Comparison of ENCODE assay signal across 21 mouse cellular contexts in genomic region chr16:37645211-37645610, GRCm38 (mm10).
"Had no signal": no experiment of that assay in that cellular context is flagged by ENCODE, and none has a peak within 500 bp of the region (broad histone marks: within the 10 kb centered on the region; RNA-seq: fewer than 3 reads in every experiment).

No protein-coding gene starts in this region.

- H3K27me3 ChIP-seq: heart, embryonic 12.5 days; hindbrain, embryonic 13.5 days; hindbrain, embryonic 15.5 days; limb, embryonic 12.5 days; liver, embryonic 13.5 days had no signal

- H3K4me2 ChIP-seq: heart, embryonic 12.5 days; hindbrain, embryonic 13.5 days; hindbrain, embryonic 15.5 days; limb, embryonic 12.5 days; liver, embryonic 13.5 days had no signal

- H3K9ac ChIP-seq: forebrain, postnatal 0 days; heart, embryonic 12.5 days; hindbrain, embryonic 13.5 days; hindbrain, embryonic 15.5 days; limb, embryonic 12.5 days; liver, embryonic 13.5 days had no signal

- H3K4me1 ChIP-seq: heart, embryonic 12.5 days; hindbrain, embryonic 15.5 days; limb, embryonic 10.5 days; limb, embryonic 12.5 days; liver, embryonic 13.5 days had no signal

- H3K27ac ChIP-seq: heart, adult 2 months; hindbrain, embryonic 13.5 days; hindbrain, embryonic 15.5 days; hindbrain, postnatal 0 days; layer of hippocampus, adult 2 months; left cerebral cortex, adult 2 months; limb, embryonic 10.5 days; limb, embryonic 12.5 days; liver, embryonic 13.5 days had no signal

- H3K9me3 ChIP-seq: heart, embryonic 12.5 days; hindbrain, embryonic 13.5 days; hindbrain, embryonic 15.5 days; limb, embryonic 10.5 days; limb, embryonic 12.5 days; liver, embryonic 13.5 days had no signal

- DNase-seq: forebrain, postnatal 0 days; gastrocnemius, postnatal 14 days; gastrocnemius, postnatal 36 days; heart, adult 2 months; heart, postnatal 14 days; heart, postnatal 36 days; kidney, adult 18-20 months; kidney, adult 8-10 months; kidney, postnatal 10 days; kidney, postnatal 25 days; kidney, postnatal 4 days; liver, embryonic 13.5 days had no signal

- H3K4me3 ChIP-seq: heart, adult 2 months; heart, embryonic 12.5 days; hindbrain, embryonic 13.5 days; hindbrain, embryonic 15.5 days; layer of hippocampus, adult 2 months; left cerebral cortex, adult 2 months; limb, embryonic 10.5 days; limb, embryonic 12.5 days; liver, embryonic 13.5 days had no signal

- ATAC-seq: forebrain, postnatal 0 days; hindbrain, postnatal 0 days; intestine, embryonic 16.5 days had no signal
